Mouse (Mus musculus): Measurements from ENCODE around the gene Leo1.

- TF ChIP-seq CTCF (IDR thresholded peaks at IDR 0.05; ENCODE audit: low read depth, low read length), result no peak
- TF ChIP-seq POLR2A (IDR thresholded peaks at IDR 0.05; ENCODE audit: borderline replicate concordance, low read depth, low read length), result no peak
Observed at GRCm38 (mm10) chr9:75485231-75485630, 43.9 kb downstream of the Leo1 start.

All from bone marrow macrophage, adult 2 months (primary cell).